Mouse (Mus musculus) brain, adult 2 months (tissue): Measurements from ENCODE around the gene Kcnc4.

ENCODE experiments used
- DNase-seq: peaks from one replicate; pipeline ENCODE4 v3.0.0; 2011; ENCODE audit warnings: low read depth, low spot score

The Kcnc4 gene

DNA sequence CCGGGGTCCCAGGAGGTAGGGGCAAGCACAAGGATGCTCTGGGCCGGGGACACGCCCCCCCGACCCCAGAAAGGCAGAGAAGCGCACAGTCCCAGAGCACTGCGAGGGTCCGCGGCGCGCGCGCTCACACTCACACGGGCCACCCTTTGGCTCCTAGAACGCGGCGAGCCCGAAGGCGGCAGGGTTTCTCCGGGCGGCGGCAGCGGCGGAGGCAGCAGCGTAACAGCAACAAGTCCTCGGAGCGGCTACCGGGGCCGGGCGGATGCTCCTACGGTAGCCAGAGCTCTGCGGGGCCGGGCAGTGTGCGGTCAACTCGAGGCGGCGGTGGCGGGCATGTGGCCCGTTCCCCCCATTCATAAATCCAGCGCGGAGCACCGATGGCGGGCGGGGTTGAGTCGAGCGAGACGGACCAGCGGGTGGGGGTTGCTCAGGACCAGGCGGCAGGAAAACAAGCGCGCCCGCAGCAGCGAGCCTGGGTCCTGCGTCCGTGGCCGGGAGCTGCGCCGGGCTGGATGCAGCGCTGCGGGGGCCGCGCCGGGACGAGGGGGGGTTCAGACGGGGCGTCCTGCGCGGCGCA lies at the start of gene Kcnc4:
Kcnc4 (minus strand) TSS at position 357 of the 577 bp plus-strand sequence.
- DNase-seq, result no peak

DNA sequence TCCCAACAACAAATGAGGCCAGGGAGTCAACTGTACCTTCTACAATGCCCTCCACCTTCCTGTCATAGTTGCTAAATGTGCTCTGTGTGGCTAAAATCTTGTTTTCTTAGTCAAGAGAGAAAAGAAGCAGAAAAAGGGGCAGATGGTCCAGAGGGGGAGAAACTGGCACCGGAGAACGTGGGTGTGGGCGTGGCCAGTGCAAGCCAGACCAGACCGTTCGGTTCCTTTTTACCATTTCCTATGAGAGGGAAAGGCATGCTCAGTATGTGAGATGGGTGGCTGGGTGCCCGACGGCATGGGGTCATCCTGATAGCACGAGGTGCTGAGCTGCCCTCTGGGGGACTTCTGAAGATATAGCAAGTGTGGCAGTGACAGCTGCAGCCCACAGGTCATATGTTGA lies 49.3 kb upstream of the Kcnc4 start:
- DNase-seq, result peak; percentile 77

DNA sequence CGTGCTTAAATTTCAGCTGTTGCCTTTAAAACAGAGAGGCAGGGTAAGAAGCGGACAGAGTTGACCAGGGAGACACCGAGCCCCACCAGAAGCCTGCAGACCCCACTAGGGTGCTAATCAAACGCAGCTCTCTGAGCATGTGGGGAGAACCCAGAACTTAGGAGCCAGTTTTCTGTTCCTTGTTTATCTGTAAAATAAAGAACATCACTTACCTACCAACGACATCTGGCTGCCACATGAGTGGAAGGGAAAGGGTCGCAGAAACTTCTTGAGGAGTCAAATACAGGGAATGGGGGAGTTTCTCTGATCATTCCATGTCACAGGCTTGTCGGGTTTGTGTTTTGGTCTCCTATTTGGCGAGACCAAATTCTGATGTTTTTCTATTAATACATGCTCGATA lies 48.6 kb upstream of the Kcnc4 start:
- no peak for DNase-seq

DNA sequence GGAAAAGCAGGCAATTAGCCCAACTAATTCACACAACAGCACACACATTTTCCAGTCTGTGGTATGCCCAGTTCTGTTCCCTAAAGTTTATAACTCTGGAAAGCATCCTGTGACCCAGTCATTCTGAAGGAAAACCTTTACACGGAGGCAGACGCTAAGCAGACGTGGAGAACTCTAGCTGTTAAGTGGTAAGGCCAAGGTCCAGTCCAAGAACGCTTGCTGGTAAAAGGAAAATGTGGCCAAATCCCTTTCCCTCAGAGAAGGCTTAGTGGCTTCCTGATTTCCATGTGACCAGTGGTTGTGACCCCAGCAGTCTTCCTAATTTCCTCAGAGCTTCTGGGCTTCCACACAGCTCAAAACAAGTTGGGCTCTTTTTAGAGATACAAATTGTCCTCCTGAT lies 47.2 kb upstream of the Kcnc4 start:
- DNase-seq, result no peak

DNA sequence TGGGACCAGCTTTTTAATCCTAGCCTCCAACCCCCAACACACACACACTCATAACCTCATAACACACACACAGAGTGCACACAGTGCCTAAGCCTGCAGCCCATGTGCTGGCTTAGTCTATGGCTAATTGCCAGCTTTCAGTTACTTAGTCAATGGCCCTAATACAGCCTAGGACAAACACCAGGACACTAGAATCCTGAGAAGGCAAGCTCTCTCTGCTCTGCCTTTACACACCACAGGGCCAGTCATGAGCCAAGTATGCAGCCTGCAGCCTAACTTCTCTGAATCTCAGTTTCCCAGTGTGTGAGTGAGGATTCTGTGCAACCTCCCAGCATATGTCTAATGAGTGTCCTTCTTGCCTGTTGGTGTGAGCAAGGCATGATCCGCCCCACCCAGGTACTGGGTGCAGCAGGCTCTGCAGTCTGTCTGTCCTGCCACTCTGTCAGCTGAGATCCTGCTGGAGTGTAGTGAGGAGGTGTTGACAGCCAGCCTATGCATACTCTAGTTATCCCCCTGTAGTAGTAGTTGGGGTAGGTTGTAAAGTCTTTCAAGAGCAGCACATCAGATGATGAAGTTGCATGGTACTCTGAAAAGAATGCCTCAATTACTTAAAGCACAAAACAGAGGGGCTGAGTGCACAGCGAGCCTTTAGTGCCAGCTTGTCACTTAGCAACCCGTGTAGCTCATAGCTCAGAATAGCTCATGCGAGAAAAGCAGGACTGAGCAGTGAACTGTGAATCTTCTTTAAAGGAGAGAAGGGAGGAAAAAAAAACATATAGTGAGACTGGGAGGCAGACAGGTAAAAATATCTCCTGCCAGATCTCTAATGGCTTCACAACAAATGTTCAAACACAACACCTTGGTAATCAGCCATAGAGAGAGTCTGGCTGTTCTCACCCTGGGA lies 46.4 kb upstream of the Kcnc4 start:
- DNase-seq, result peak; percentile 93

DNA sequence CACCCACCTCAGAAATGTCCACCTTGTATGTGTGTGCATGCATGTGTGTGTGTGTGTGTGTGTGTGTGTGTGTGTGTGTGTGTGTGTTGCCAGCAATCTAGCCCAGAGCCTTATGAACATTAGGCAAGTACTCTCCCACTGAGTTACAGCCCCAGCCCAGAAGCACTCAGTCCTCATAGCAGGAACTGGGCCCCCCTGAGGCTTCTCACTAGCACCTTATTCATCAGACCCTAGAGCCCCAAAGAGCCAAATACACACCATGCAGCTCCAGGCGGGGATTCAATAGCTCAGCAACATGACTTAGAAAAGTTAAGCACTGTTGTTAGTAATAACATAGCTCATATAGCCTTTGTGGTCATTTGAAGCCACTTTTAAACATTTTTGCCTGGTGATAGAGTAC lies 45.2 kb upstream of the Kcnc4 start:
- no peak for DNase-seq

DNA sequence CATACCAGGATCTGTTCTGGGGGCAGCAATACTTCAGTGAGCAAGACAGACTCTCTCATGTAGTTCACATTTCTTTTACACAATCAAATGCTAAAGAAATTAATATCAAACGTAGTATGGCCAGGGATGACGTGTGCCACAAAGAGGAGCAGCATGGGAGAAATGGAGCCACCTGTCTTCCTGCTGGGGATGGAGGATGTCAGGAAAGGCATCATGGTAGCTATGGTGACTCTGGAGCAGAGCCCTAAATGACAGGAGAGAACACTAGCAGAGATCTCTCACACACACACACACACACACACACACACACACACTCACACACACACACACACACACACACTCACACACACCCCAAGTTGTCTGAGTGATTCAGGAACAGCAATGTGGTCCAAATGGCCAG lies 44.4 kb upstream of the Kcnc4 start:
- peak; percentile 37 for DNase-seq

DNA sequence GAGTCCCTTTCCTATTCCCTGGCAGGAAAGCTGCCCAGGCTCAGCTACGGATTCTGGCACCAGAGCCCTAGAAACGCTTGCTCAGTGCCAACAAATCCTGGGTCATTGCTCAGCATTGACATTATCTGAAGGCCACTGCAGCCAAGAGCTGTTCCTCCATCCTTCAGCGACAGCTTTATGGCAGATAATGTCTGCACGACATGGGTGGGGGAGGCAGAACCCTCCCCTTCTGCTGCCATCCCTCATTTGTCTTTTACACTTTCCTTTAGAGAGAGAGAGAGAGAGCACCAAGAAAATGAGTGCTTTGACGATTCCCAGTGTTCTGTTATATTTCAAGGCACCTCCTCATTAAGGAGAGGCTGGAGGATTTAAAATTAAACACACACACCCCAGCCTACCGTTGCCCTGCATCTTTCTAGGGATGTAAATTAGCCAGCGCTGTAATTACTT lies 42.4 kb upstream of the Kcnc4 start:
- peak; percentile 95 for DNase-seq

DNA sequence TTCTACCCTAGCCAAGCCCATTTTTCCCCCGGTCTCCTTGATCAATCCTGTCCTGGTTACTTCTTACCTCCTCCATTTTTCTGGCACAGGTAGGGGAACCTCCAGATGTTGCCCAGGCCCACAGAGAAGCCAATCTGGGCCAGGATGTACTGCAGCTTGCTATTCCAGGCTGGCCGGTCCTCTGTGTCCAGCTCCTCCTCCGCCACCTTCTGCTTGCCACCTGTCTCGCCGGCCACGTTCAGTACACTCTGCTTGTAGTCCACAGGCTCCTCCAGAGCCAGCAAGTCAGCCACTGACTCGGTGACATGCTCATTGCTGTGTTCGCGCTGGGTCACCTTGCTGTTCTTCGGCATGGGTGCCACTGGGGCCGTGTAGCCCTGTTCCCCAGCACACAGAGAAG lies 40.9 kb upstream of the Kcnc4 start:
- peak; percentile 91 for DNase-seq

DNA sequence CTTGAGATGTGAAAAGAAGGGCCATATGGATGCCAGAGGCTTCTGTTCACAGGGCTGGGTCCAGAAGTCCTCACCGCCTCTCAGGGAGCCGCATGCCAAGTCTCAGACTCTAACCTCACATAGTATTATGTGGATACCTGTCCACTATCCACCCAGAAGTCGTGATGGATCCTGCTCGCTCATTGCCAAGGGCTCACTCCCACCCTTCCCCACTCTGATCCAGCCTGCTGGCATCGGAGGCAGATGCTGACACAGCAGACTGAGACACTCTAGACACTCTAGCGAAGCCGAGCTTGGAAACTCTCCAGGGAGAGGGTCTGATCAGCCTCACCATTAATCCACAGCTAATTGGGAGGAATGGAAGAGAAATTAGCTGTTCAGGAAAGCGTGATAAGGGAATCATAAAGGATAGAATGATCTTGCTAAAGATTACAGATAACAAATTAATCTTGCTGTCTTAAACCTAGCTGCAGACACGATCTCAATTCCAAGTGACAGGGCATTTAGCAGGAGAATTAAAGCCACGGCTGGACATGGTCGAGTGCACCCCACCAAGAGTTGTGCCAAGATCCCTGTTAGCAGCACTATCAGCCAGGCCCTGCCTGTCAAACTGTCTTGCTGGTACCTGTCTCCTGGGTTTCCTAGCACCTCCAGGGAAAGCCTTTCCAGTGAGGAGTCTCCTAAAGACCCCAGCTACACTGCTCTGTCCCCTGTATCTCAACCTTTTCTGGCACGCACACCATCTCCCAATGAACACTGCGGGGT lies 36.9 kb upstream of the Kcnc4 start:
- DNase-seq, result no peak

DNA sequence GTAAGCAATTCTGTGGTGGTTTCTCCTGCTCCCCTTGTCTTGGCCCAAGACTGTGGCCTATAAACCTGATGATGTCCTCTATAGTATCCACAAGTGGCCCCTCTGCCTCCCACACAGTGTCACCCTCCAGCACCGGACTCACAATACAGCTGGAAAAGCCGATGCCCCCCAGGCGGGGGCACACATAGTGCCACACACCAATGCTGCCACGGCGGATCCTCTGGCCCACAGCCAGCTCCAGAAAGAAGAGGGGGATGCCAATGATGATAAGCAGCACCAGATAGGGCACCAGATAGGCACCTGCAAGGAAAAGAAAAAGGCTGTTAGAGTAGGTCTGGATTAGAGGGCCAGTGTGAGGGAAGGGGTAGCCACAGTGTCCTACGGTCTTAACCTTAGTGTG lies 36.2 kb upstream of the Kcnc4 start:
- DNase-seq, result no peak

DNA sequence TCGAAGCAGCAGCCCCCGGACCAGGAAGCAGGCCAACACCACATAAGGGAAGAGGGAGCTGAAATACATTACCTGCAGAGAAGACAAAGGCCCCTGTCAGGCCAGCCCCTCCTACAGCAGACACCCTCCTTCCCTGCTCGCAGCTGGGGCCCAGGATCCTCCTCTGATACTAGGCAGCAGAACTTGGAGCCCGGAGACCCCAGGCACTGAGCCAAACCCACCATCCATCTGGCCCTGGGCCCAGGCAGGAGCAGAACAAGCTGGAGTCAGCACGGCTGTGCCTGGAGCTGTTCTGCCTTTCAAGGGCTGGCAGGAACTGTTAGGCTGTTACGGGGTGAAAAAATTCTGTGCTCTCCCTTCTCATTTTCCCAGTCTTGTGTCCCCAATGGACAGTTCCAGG lies 32.1 kb upstream of the Kcnc4 start:
- peak; percentile 84 for DNase-seq

DNA sequence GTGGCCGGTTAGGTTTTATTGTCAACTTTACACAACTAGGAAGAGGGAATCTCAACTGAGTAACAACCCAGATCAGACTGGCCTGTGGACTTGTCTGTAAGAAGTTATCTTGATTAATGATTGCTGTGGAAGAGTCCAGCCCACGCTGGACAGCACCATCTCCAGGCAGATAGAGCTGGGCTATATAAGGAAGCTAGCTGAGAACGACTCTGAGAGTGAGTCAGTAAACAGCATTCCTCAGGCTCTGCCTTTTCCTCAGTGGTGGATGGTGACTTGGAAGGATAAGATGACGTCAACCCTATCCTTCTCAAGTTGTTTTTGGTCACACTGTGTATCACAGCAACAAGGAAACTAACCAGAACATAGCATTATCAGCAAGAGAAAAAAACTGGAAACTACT lies 29.3 kb upstream of the Kcnc4 start:
- peak; percentile 58 for DNase-seq

DNA sequence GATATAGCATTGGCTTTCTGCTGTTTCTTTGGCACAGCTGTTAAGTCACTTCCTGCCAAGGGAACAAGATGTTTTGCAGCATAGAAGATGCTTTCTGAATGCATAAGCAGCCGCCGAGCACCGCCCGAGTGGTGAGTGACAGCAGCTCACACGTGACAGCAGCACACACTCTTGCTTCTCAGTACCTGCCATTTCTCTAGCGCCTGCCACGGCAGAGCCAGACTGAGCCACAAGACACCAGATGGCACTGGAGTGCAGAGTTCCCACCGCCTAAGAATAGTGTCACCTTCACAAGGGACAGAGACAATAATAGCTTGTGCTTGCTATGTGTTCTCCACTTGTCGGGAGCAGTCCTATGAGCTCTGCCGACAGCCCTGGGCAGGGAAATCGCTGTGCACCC lies 23.9 kb upstream of the Kcnc4 start:
- peak; percentile 98 for DNase-seq

DNA sequence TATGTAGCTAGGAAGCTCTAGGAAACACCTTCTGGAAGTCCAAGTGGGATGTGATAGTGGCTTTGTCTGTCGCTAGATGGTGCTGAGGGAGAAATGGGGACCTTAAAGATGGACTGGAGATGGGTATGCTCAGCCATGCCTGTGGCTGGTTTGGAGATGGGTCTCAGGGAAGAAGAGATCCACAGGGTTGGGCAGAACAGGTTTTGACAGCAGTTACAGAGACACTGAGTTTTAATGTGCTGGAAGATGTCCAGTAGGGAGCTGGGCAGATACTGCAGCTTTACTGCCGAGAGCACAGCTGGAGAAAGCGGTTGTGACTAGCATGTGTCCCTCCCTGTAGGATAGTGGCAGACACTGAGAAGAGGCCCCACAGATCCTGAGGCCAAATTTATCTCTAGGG lies 21.3 kb upstream of the Kcnc4 start:
- peak; percentile 37 for DNase-seq

DNA sequence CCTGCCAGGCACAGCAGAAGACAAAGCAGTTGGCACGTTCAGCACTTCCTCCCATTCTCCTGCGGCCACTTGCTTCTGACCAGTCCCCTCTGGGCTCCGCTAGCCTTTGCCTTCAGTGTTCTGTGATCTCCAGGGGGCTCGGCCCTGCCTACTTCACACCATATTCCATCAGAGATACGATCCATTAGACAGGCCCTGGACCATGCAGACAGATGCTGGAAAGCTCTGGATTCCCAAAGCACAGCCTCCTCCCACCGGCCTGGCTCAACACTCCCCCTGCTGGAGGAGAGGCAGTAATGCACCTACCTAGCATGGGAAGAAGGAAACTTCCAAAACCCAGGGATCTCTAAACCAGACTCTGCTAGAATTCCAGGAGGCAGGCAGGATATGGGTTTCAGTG lies 12.8 kb upstream of the Kcnc4 start:
- peak; percentile 80 for DNase-seq

DNA sequence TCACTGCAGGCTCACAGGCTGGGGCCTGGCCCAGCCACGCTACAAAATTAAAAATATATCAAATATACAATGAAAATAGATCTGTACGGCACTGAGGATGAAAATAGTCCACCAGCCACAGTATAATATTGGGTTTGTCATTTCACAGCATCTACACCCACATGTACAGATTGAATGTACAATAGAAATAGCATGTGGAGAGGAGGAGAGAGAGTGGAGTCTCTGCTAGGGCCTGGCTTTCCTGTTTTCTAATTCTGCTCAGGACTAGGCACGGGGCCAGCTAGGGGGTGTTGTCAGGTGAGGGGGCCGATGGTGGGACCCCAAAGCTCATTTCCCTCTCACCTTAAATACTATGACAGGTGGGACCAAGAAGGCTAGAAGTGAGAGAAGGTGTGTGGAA lies 9.7 kb upstream of the Kcnc4 start:
- peak; percentile 72 for DNase-seq

DNA sequence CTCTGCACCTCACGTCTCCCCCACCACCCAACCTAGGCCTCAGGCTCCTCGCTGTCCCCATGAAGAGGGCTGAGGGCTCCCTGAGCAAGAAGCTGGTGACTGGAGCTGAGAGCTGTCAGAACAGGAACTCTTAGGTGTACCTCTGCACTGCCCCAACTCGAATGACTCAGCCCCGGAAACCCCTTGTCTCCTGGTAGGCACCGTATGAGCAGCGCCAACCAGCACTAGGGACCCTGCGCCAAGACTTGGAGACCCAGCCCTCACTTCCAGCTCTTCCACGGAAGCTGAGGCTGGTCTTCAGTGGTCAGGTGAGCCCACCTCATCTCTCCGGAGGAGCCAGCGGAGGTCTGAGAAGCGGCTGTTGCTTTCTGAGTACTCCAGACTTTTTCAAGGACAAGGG lies 8.8 kb upstream of the Kcnc4 start:
- no peak for DNase-seq

DNA sequence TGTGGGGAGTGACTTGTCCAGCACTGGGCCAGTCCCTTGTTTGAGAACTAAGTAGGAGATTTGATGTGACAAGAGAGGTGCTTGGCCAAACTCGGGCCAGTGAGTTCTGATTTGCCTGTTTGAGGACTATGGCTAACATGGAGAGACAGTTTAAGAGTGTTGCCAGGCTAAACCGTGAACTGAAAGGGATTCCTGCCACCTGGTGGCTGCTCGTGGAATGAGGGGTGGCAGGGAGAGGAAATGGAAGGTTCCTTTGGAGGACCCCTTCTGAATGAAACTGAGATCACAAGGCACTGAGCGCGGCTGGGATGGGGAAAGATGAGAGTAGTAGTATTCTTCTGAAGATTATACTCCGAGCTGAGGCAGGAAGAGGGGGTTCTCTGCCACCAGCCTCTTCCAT lies 7.2 kb upstream of the Kcnc4 start:
- peak; percentile 80 for DNase-seq

DNA sequence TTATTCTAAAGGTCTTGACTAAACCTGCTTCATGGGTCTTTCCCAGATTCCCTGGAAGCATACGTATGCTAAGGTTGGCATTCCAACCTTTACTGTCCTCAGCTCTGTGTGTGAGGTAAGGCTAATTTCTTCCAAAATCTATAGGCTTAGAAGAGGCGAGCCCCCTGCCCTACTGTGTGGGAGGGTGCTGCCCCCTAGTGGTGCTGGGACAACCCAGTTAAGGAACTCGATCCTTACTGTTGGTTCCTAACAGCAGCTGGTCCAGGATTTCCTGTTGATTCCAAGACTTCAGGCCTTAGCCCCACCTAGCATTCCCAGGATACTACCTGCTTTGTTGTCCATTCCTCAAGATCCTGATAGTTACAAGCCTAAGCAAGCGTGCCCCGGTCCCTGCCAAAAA lies 2.8 kb upstream of the Kcnc4 start:
- peak; percentile 89 for DNase-seq

DNA sequence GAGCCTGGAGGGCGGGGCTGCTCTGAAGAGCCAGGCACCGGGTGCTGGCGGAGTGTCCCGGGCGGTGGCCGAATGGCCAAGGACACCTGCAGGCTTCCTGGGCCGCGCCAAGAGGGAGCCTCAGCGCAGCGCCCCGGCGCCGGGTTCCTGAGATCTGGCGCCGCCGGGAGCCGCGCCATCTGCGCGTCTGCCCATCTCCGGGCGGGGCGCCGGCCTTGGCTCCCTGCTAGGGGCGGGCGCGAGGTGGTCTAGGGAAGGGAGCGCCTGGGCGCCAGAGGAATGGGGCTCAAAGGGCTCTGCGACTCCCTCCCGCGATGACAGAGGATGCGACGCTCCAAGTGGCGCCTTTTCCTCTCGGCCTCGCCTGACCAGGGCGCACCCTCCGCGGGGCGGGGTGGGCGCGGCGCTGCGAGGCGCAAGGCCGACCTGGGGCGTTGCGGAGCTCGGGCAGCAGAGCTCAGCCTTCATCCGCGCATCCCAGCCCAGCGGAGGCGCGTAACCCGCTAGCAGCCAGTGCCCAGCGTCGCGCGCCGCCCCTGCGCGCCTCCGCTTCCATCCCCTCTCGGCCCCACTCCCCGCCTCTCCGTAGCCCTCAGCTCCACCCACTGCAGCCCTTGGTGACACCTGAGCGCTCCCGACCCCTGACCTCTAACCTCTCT lies 550 bp upstream of the Kcnc4 start:
- peak; percentile 78 for DNase-seq
